In the genomic region with DNA sequence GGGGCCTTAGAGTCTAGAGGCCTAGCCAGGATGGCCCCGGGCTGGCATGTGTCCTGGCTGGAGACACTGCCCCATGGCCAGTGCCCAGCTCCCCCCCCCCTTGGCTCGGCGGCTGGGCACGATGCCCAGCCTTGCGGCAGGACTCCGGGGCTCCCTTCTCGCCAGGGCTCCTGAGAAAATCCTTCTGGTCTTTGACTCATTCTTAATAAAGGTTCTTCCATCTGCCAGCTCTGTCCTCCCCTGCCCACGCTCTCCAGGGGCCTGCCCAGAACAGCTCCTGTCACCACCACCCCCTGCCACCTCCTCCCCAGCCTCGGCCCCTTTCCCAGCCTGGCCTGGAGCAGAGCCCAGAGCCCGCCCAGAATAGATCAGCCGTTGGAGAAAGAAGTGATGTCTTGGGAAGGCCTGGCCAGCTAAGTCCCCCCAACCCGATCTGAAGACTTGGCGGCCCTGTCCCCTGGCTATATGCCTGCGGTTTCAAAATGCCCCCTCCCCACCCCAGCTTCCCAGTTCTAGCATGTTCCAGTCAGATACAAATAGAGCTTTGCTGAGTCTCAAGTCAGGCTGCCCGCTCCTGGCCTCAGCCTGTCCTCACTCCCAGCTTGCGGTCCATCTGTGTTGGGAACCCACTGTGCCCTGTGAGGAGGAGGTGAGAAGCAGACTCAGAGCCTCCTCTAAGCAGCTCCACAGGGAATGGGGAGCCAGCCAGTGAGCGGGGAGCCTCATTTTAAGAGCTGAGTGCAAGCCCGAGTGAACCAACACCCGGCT, we compare ENCODE assay signal across 8 mouse cellular contexts.
A peak's percentile ranks its signal among the peaks of the same experiment; 100 is the strongest.
DNase-seq lines count a peak whose midpoint lies in the region; ATAC-seq and TF ChIP-seq lines count a peak whose summit lies in the region.

No protein-coding gene starts in this region.

- peaks cover 76% of the 10 kb centered on the region for H3K4me1 ChIP-seq in hindbrain, embryonic 13.5 days (replicated peaks)
- peaks cover 76% of the 10 kb centered on the region for H3K4me1 ChIP-seq in midbrain, embryonic 10.5 days
- H3K4me1 ChIP-seq in stomach, embryonic 15.5 days: peaks cover 42% of the 10 kb centered on the region

- H3K9me3 ChIP-seq in hindbrain, embryonic 13.5 days: no peaks in the 10 kb centered on the region
- H3K9me3 ChIP-seq in midbrain, embryonic 10.5 days (replicated peaks): no peaks in the 10 kb centered on the region; the same call in 1 of the 2 replicates
- H3K9me3 ChIP-seq in stomach, embryonic 15.5 days: no peaks in the 10 kb centered on the region

- intact Hi-C loops in gastrocnemius, adult 2 months (cut with DNase I): loop anchor here (5.0 kb wide), 1 partner anchor 40 kb away; no protein-coding TSS in a partner anchor

- in situ Hi-C loops in Patski (cut with MboI; ENCODE audit: low pct_unique_long_range_greater_than_20kb): no loop called here

- H3K36me3 ChIP-seq in hindbrain, embryonic 13.5 days: no peaks in the 10 kb centered on the region
- H3K36me3 ChIP-seq in midbrain, embryonic 10.5 days: no peaks in the 10 kb centered on the region
- no peaks in the 10 kb centered on the region for H3K36me3 ChIP-seq in stomach, embryonic 15.5 days

- DNase-seq in Patski (ENCODE audit: low read depth, low spot score): peak; percentile 93
- peak; percentile 98 for DNase-seq in cerebellum, adult 9-11 months
- peak; percentile 95 for DNase-seq in gastrocnemius, adult 2 months
- peak; percentile 68 for DNase-seq in layer of hippocampus, postnatal 25 days (ENCODE audit: extremely low spot score in 1 of 2, low spot score in 1 of 2)
- no peak for DNase-seq in midbrain, embryonic 10.5 days (ENCODE audit: low spot score)
- no peak for DNase-seq in thymus, adult 18-20 months

- H3K4me3 ChIP-seq in gastrocnemius, adult 2 months: peak overlapping the region; percentile 46
- no peak overlapping the region for H3K4me3 ChIP-seq in hindbrain, embryonic 13.5 days
- no peak overlapping the region for H3K4me3 ChIP-seq in midbrain, embryonic 10.5 days
- H3K4me3 ChIP-seq in stomach, embryonic 15.5 days (replicated peaks): no peak overlapping the region

- H3K9ac ChIP-seq in hindbrain, embryonic 13.5 days: peak overlapping the region; percentile 43; the same call in 1 of the 2 replicates
- H3K9ac ChIP-seq in stomach, embryonic 15.5 days: no peak overlapping the region

- no peaks in the 10 kb centered on the region for H3K27me3 ChIP-seq in Patski
- no peaks in the 10 kb centered on the region for H3K27me3 ChIP-seq in hindbrain, embryonic 13.5 days
- H3K27me3 ChIP-seq in midbrain, embryonic 10.5 days (ENCODE audit: low read depth, poor library complexity, severe bottlenecking): peaks cover 47% of the 10 kb centered on the region
- H3K27me3 ChIP-seq in stomach, embryonic 15.5 days (replicated peaks): no peaks in the 10 kb centered on the region

- no peak overlapping the region for H3K4me2 ChIP-seq in hindbrain, embryonic 13.5 days
- no peak overlapping the region for H3K4me2 ChIP-seq in stomach, embryonic 15.5 days

- 39% methylated on average over 16 of the region's 19 CpGs for WGBS in hindbrain, embryonic 13.5 days
- WGBS in midbrain, embryonic 10.5 days: 77% methylated on average over 19 of the region's 19 CpGs
- 51% methylated on average over 19 of the region's 19 CpGs for WGBS in stomach, embryonic 15.5 days

- no peak for TF ChIP-seq CTCF in Patski (IDR thresholded peaks at IDR 0.05)
- TF ChIP-seq CTCF in gastrocnemius, adult 2 months (IDR thresholded peaks at IDR 0.05): peak; percentile 0; the same call in 1 of the 2 replicates

- CTCF ChIA-PET in Patski (lab: Charles Lee): interaction anchor here (1.1 to 1.2 kb wide), 2 partner anchors 31 to 43 kb away, joined by 3 read pairs; no protein-coding TSS in a partner anchor

- POLR2A ChIA-PET in Patski (lab: Charles Lee): interaction anchor here (1.0 kb wide), 1 partner anchor 152 kb away, joined by 4 read pairs; no protein-coding TSS in a partner anchor

- peak; percentile 88 for ATAC-seq in Patski
- ATAC-seq in hindbrain, embryonic 13.5 days (ENCODE audit: low FRiP score): peak; percentile 86
- ATAC-seq in stomach, embryonic 15.5 days (ENCODE audit: insufficient read depth, low FRiP score, low read depth): peak; percentile 44; the same call in 1 of the 2 replicates

- H3K27ac ChIP-seq in gastrocnemius, adult 2 months: peak overlapping the region; percentile 89
- peak overlapping the region; percentile 89 for H3K27ac ChIP-seq in hindbrain, embryonic 13.5 days
- H3K27ac ChIP-seq in midbrain, embryonic 10.5 days (replicated peaks): peak overlapping the region; percentile 61
- H3K27ac ChIP-seq in stomach, embryonic 15.5 days: peak overlapping the region; percentile 57

Comparison
In these comparisons a context has a peak if more than half of its experiments do, and no peak if none do; other contexts are left out.
1. DNase-seq: peak in Patski (single experiment), cerebellum, adult 9-11 months (single experiment), gastrocnemius, adult 2 months (single experiment) and layer of hippocampus, postnatal 25 days (2 of 2); none in midbrain, embryonic 10.5 days (single experiment) and thymus, adult 18-20 months (0 of 2).
2. Peak in every context shown above with its lines, with median percentiles within 50 percentile points of each other: ATAC-seq and H3K27ac ChIP-seq.